Mouse (Mus musculus): ENCODE measurements around the gene Rybp. TPM values are rescaled to one million over a fixed set of nuclear protein-coding genes. Genes with fewer than 3 reads are reported as not detected.
A peak's percentile ranks its signal among the peaks of the same experiment; 100 is the strongest.

The Rybp gene
- polyA plus RNA-seq, 1 experiment from 2014 or later = 20.3 TPM

DNA sequence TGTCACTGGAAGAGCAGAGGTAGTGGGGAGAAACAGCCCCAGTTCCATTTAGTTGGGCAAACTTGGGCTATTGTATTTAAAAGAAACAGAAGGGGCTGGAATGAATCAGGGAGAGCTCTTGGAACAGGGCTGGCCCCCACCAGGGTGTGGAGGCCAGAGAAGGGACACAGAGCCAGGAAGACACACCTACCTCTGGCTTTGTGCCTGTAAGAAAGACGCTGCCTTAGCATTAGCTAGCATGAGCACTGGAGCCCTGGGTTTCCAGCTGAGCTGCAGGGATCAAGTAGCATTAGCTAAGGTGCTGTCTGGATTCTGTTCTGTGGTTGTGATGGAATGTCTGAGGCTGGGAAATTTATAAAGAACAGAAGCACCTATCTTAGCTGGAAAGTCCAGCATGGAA lies 85.2 kb downstream of the Rybp start:
- H3K9me3 ChIP-seq (replicated peaks) = no peaks in the 10 kb centered on the region
- H3K9ac ChIP-seq = no peak overlapping the region
- 80% methylated on average over 1 of the region's 1 CpGs for WGBS
- H3K36me3 ChIP-seq = no peaks in the 10 kb centered on the region
- H3K27me3 ChIP-seq = peaks cover 42% of the 10 kb centered on the region
- no peak overlapping the region for H3K4me2 ChIP-seq
- H3K27ac ChIP-seq = no peak overlapping the region
- no peak overlapping the region for H3K4me3 ChIP-seq (replicated peaks)
- H3K4me1 ChIP-seq = peaks cover 38% of the 10 kb centered on the region
- no peak for ATAC-seq (replicated peaks; ENCODE audit: low FRiP score)

- Histone ChIP-seq H3K27me3 (peaks cover 16% of the 10 kb centered on the region), H3K4me1 (peaks cover 52% of the 10 kb centered on the region), H3K4me3 (replicated peaks) (no peak overlapping the region), H3K4me2 (no peak overlapping the region), H3K9ac (no peak overlapping the region), H3K27ac (peak overlapping the region; percentile 13; the same call in 1 of the 2 replicates), H3K9me3 (replicated peaks) (no peaks in the 10 kb centered on the region), H3K36me3 (no peaks in the 10 kb centered on the region)
- no peak for ATAC-seq (replicated peaks; ENCODE audit: low FRiP score)
- WGBS = 49% methylated on average over 5 of the region's 5 CpGs
Measured at GRCm38 (mm10) chr6:100197102-100197501, 90.2 kb downstream of the Rybp start.

DNA sequence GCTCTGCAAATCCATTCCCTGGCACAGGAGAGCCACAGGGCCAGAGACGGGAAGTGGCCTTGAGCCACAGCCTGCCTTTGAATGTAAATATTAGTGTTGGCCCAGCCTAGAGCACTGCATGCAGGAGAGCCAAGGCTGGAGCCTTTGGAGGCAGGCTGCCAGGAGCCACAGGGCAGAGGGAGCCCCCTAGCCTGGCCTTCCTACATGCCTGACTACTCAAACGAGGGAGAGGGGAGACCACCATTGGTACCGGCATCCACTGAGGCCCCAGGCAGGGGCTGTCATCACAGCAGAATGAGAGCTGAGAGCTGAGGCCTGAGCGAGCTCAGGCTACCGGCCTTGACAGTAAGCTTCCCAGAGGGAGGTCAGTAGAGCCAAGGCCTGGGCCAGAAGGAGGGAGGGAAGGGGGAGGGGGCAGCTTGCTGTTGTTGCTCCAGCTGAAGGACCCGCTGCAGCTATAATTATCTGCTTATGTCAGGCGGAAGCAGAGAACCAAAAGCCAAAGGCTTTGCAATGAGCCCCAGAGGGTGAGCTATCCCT lies 91.3 kb downstream of the Rybp start:
- no peak overlapping the region for H3K4me2 ChIP-seq
- H3K27ac ChIP-seq = peak overlapping the region; percentile 74
- H3K27me3 ChIP-seq = peaks cover 16% of the 10 kb centered on the region
- WGBS = 10% methylated on average over 7 of the region's 7 CpGs
- H3K36me3 ChIP-seq = no peaks in the 10 kb centered on the region
- no peak overlapping the region; the same call in 1 of the 2 replicates for H3K9ac ChIP-seq
- H3K4me3 ChIP-seq (replicated peaks) = no peak overlapping the region
- H3K9me3 ChIP-seq (replicated peaks) = no peaks in the 10 kb centered on the region
- peaks cover 52% of the 10 kb centered on the region for H3K4me1 ChIP-seq
- peak; percentile 75 for ATAC-seq (replicated peaks; ENCODE audit: low FRiP score)

- Histone ChIP-seq H3K27ac (peak overlapping the region; percentile 74), H3K36me3 (no peaks in the 10 kb centered on the region), H3K4me2 (no peak overlapping the region), H3K4me3 (replicated peaks) (no peak overlapping the region), H3K9me3 (replicated peaks) (no peaks in the 10 kb centered on the region), H3K27me3 (peaks cover 11% of the 10 kb centered on the region), H3K9ac (no peak overlapping the region), H3K4me1 (peaks cover 52% of the 10 kb centered on the region)
- no peak for ATAC-seq (replicated peaks; ENCODE audit: low FRiP score)
- 58% methylated on average over 5 of the region's 5 CpGs for WGBS
Measured at GRCm38 (mm10) chr6:100195091-100195490, 92.2 kb downstream of the Rybp start.

- Histone ChIP-seq H3K36me3 (no peaks in the 10 kb centered on the region), H3K4me2 (no peak overlapping the region), H3K4me1 (peaks cover 60% of the 10 kb centered on the region), H3K9ac (no peak overlapping the region), H3K27me3 (peaks cover 18% of the 10 kb centered on the region), H3K9me3 (replicated peaks) (no peaks in the 10 kb centered on the region), H3K27ac (no peak overlapping the region), H3K4me3 (replicated peaks) (no peak overlapping the region)
- no peak for ATAC-seq (replicated peaks; ENCODE audit: low FRiP score)
- WGBS = 39% methylated on average over 7 of the region's 7 CpGs
Measured at GRCm38 (mm10) chr6:100193760-100194159, 93.5 kb downstream of the Rybp start.

- WGBS = 53% methylated on average over 4 of the region's 4 CpGs
- Histone ChIP-seq H3K27ac (peak overlapping the region; percentile 48; the same call in 1 of the 2 replicates), H3K36me3 (no peaks in the 10 kb centered on the region), H3K4me1 (peaks cover 59% of the 10 kb centered on the region), H3K9me3 (replicated peaks) (no peaks in the 10 kb centered on the region), H3K4me3 (replicated peaks) (no peak overlapping the region), H3K9ac (no peak overlapping the region), H3K4me2 (no peak overlapping the region), H3K27me3 (peaks cover 15% of the 10 kb centered on the region)
- no peak for ATAC-seq (replicated peaks; ENCODE audit: low FRiP score)
Measured at GRCm38 (mm10) chr6:100192691-100193229, 94.5 kb downstream of the Rybp start.

GRCm38 (mm10) chr6:100190803-100191559 lies 96.3 kb downstream of the Rybp start:
- no peaks in the 10 kb centered on the region for H3K9me3 ChIP-seq (replicated peaks)
- H3K4me1 ChIP-seq = peaks cover 50% of the 10 kb centered on the region
- no peaks in the 10 kb centered on the region for H3K36me3 ChIP-seq
- no peak overlapping the region for H3K9ac ChIP-seq
- H3K4me2 ChIP-seq = no peak overlapping the region
- no peak for ATAC-seq (replicated peaks; ENCODE audit: low FRiP score)
- peaks cover 20% of the 10 kb centered on the region for H3K27me3 ChIP-seq
- 84% methylated on average over 15 of the region's 15 CpGs for WGBS
- no peak overlapping the region for H3K4me3 ChIP-seq (replicated peaks)
- no peak overlapping the region for H3K27ac ChIP-seq

DNA sequence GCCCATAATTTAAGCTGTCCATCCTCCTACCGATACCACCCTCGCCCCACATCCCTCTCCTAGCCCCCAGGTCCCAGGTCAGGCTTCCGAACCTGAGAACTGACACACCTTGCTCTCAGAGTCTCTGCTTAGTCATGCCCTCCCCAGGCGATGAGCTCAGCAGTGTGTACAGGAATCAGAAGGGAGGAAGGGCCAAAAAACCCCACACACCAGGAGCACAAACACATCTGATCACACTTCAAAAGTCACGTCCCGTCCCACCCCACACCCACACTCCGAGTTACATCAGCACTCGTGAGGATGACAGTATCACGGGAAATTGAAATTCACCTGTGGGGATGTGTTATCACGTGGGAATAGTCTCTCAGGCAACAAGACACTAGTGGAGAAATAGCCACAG lies 97.0 kb downstream of the Rybp start:
- Histone ChIP-seq H3K36me3 (no peaks in the 10 kb centered on the region), H3K27me3 (peaks cover 20% of the 10 kb centered on the region), H3K9me3 (replicated peaks) (no peaks in the 10 kb centered on the region), H3K9ac (no peak overlapping the region), H3K27ac (no peak overlapping the region), H3K4me1 (peaks cover 50% of the 10 kb centered on the region), H3K4me3 (replicated peaks) (no peak overlapping the region), H3K4me2 (no peak overlapping the region)
- 89% methylated on average over 10 of the region's 10 CpGs for WGBS
- no peak for ATAC-seq (replicated peaks; ENCODE audit: low FRiP score)

DNA sequence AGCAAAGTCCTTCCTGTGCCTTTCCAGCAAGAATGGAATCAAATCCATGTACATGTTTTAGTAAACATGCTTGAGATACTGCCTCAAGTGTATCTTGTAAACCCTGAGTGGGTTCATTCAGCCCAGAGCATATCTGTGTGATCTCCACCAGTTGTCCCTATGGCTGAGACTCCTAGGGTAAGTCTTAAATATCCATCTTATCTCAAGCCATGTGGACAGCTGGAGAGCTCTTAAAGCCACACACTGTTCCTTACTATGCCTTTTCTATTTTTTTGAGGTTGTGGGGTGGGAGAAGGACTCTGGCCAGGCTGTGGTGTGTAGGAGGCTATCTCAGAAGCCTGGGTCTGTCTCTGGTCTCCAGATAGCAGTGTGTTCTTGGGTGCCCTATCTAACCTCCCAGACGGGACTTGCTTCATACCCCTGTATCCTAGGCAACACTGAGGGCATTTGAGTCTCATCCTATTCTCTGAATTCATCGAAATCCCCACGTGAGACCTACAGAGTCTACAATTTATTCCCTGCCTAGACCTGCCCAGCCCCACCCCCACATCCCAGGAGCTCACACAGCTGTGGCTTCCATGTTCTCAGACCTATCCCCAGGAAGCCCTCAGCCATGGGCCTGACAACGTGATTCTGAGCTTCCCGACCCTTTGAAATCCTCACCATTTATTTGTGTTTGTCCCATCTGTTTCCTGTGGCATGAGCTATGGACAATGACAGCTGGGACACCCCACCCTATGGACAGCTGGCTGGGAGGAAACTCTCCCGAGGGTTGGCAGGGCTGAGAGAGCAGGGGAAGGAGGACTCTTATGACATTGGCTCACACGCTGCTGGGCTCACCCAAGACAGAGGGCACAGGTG lies 98.2 kb downstream of the Rybp start:
- Histone ChIP-seq H3K9ac (no peak overlapping the region), H3K4me1 (peaks cover 43% of the 10 kb centered on the region), H3K4me2 (no peak overlapping the region), H3K9me3 (replicated peaks) (no peaks in the 10 kb centered on the region), H3K36me3 (no peaks in the 10 kb centered on the region), H3K27me3 (peaks cover 20% of the 10 kb centered on the region), H3K4me3 (replicated peaks) (no peak overlapping the region), H3K27ac (no peak overlapping the region)
- WGBS = 44% methylated on average over 7 of the region's 7 CpGs
- ATAC-seq (replicated peaks; ENCODE audit: low FRiP score) = peak; percentile 38; the same call in 1 of the 2 replicates

DNA sequence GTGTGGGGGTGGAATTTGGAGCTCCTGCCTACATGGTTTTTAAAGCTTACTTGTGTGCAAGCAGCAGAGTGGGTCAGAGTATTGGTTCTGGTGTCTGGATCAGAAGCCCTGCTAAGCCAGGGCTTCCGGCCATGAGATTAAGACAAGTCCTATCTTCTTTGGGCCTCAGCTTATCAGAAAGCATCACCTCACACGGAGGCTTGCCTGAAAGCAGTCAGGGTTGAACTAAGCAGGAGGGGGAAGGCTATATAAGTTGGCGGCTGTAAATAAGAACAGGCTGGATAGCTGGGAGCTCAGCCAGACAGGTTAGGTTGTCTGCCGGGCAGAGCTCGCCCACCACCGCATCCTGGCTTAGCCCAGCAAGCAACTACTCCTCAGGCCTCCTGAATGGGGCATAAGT lies 99.5 kb downstream of the Rybp start:
- H3K9ac ChIP-seq = no peak overlapping the region
- no peak overlapping the region for H3K4me2 ChIP-seq
- no peaks in the 10 kb centered on the region for H3K36me3 ChIP-seq
- H3K9me3 ChIP-seq (replicated peaks) = no peaks in the 10 kb centered on the region
- peaks cover 33% of the 10 kb centered on the region for H3K4me1 ChIP-seq
- ATAC-seq (replicated peaks; ENCODE audit: low FRiP score) = no peak
- 56% methylated on average over 6 of the region's 6 CpGs for WGBS
- H3K27me3 ChIP-seq = peaks cover 20% of the 10 kb centered on the region
- no peak overlapping the region for H3K27ac ChIP-seq
- H3K4me3 ChIP-seq (replicated peaks) = no peak overlapping the region

GRCm38 (mm10) chr6:100186789-100187188 lies 100.5 kb downstream of the Rybp start:
- Histone ChIP-seq H3K36me3 (no peaks in the 10 kb centered on the region), H3K9me3 (replicated peaks) (no peaks in the 10 kb centered on the region), H3K4me2 (no peak overlapping the region), H3K27me3 (peaks cover 21% of the 10 kb centered on the region), H3K9ac (no peak overlapping the region), H3K4me3 (replicated peaks) (no peak overlapping the region), H3K4me1 (peaks cover 26% of the 10 kb centered on the region), H3K27ac (no peak overlapping the region)
- WGBS = 71% methylated on average over 11 of the region's 11 CpGs
- ATAC-seq (replicated peaks; ENCODE audit: low FRiP score) = no peak

DNA sequence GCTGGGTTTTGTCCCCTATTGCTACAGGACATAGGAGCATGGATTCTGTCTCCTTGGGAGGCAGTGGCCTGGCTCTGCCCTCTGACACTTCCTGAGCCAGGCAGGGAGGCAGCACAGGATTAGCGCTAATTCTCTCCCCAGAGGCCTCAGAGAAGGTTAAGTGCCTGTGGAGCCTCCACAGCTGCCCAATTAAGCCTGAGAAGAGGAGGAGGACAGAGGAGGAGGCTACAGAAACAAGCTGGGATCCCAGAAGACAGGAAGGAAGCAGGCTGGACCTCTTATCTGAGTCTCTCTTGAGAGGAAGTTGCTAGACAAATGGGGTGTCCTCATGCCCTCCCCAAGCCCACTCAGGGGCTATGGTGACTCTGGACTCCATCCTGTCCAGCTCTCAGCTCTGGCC lies 101.8 kb downstream of the Rybp start:
- Histone ChIP-seq H3K4me3 (replicated peaks) (no peak overlapping the region), H3K9ac (no peak overlapping the region), H3K4me1 (peaks cover 26% of the 10 kb centered on the region), H3K36me3 (no peaks in the 10 kb centered on the region), H3K27ac (0 out of 2 replicates have a peak overlapping the region, but pooled peaks have one; percentile 35), H3K4me2 (no peak overlapping the region), H3K9me3 (replicated peaks) (no peaks in the 10 kb centered on the region), H3K27me3 (peaks cover 23% of the 10 kb centered on the region)
- ATAC-seq (replicated peaks; ENCODE audit: low FRiP score) = no peak
- WGBS = 5% methylated on average over 1 of the region's 1 CpGs

Measured in kidney, embryonic 15.5 days (tissue).